Mouse (Mus musculus) testis, adult 2 months (tissue): ENCODE measurements around the gene Mdfic.

Source experiments
- CTCF ChIP-seq: fragments of 200-500 bp; IDR thresholded peaks from 2 replicates; pipeline ENCODE4 v1.5.1; 2012; ENCODE audit warnings: low read depth, mild to moderate bottlenecking, inconsistent platforms, low read length, moderate library complexity; ENCODE audit not compliant: control insufficient read depth, insufficient read depth, insufficient replicate concordance
- POLR2A ChIP-seq: fragments of 200-500 bp; IDR thresholded peaks from 2 replicates; pipeline ENCODE4 v1.6.1; 2012; ENCODE audit warnings: low read depth, mild to moderate bottlenecking, inconsistent platforms, low read length, moderate library complexity; ENCODE audit not compliant: control insufficient read depth

DNA sequence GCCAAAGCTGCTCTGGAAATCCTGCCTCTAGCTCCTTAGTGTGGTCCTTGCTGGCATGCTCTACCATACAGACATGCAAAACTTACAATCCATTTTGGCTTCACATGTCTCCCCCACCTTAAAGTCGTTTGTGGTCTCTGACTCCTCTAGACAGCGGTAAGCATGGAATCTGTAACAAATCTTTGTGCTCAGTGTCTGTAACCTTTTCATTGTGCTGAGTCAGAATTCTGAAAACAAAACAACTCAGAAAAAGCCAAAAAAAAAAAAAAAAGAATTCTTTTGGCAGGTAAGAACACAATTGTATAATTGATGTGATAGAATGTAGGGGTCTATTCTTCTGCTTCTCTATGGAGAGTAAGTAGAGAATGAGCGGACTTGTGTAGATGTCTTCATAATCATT lies 74.3 kb downstream of the Mdfic start:
- TF ChIP-seq POLR2A (no peak), CTCF (no peak)
